Mouse (Mus musculus) embryonic facial prominence, embryonic 14.5 days (tissue): ENCODE results near the gene Hexim1. TPM values are rescaled to one million over a fixed set of nuclear protein-coding genes. Genes with fewer than 3 reads are reported as not detected.

Experiments
- ATAC-seq: fragments of 200-750 bp; cut with Nextera tagmentation; 2 replicates; pipeline ENCODE4 v1.8.0; 2017; ENCODE audit warnings: low read depth, moderate number of reproducible peaks, moderate TSS enrichment
- DNase-seq: peaks from one replicate; pipeline ENCODE4 v3.0.0-alpha.2; 2015; ENCODE audit warnings: low spot score
- H3K27ac ChIP-seq: fragments of 300-500 bp; sonication (generic); replicated peaks from 2 replicates; pipeline ENCODE4 v1.5.1; 2014; ENCODE audit warnings: low read depth, mild to moderate bottlenecking, low read length, moderate library complexity
- H3K27me3 ChIP-seq: fragments of 300-500 bp; sonication (generic); replicated peaks from 2 replicates; pipeline ENCODE4 v1.6.1; 2014; ENCODE audit warnings: low read length; ENCODE audit not compliant: control insufficient read depth, insufficient read depth
- H3K36me3 ChIP-seq: fragments of 300-500 bp; sonication (generic); 2 replicates; pipeline ENCODE4 v1.6.1; 2014; ENCODE audit warnings: low read length, mixed read lengths; ENCODE audit not compliant: control insufficient read depth, insufficient read depth
- H3K4me1 ChIP-seq: fragments of 300-500 bp; sonication (generic); 2 replicates; pipeline ENCODE4 v1.6.1; 2014; ENCODE audit warnings: antibody characterized with exemption, low read length; ENCODE audit not compliant: control insufficient read depth, insufficient read depth
- H3K4me2 ChIP-seq: fragments of 300-500 bp; sonication (generic); 2 replicates; pipeline ENCODE4 v1.6.1; 2014; ENCODE audit warnings: low read depth, mild to moderate bottlenecking, low read length, moderate library complexity, mixed read lengths
- H3K4me3 ChIP-seq: fragments of 300-500 bp; sonication (generic); 2 replicates; pipeline ENCODE4 v1.5.1; 2014; ENCODE audit warnings: low read depth, mild to moderate bottlenecking, low read length
- H3K9ac ChIP-seq: fragments of 300-500 bp; sonication (generic); 2 replicates; pipeline ENCODE4 v1.6.1; 2014; ENCODE audit warnings: low read depth, mild to moderate bottlenecking, low read length, moderate library complexity, mixed read lengths
- H3K9me3 ChIP-seq: fragments of 300-500 bp; sonication (generic); 2 replicates; pipeline ENCODE4 v1.6.1; 2016; ENCODE audit warnings: low read length; ENCODE audit not compliant: control insufficient read depth
- WGBS: fragments of 180-500 bp; shearing (Covaris S2); extraction: QIAGEN DNeasy Blood & Tissue Kit; methylation state at CpG from one replicate; pipeline ENCODE4 v1.1.7; 2014; 5-methylcytosine and 5-hydroxymethylcytosine counted together
- polyA plus RNA-seq: library from polyadenylated mRNA; unstranded; fragments of >200 nt; fragmentation: Nextera tagmentation; extraction: Ambion mirVana; gene quantifications from 2 replicates; pipeline ENCODE4 v1.2.1, GENCODE M21; 2014

Gene Hexim1
- polyA plus RNA-seq, 1 experiment from 2014 or later, result 8.9 TPM

GRCm38 (mm10) chr11:103074121-103074650 lies 41.8 kb upstream of the Hexim1 start:
- 58% methylated on average over 10 of the region's 10 CpGs for WGBS
- no peak overlapping the region for H3K4me2 ChIP-seq
- no peak for ATAC-seq

GRCm38 (mm10) chr11:103074796-103075323 lies 41.2 kb upstream of the Hexim1 start:
- DNase-seq (no peak), ATAC-seq (no peak)
- 20% methylated on average over 9 of the region's 10 CpGs for WGBS
- H3K4me3 ChIP-seq, result no peak overlapping the region
- H3K27me3 ChIP-seq, result peaks cover 4% of the 10 kb centered on the region
- no peak overlapping the region for H3K4me2 ChIP-seq
- no peaks in the 10 kb centered on the region for H3K4me1 ChIP-seq
- H3K27ac ChIP-seq, result no peak overlapping the region
- H3K9ac ChIP-seq, result 0 out of 2 replicates have a peak overlapping the region, but pooled peaks have one; percentile 1
- no peaks in the 10 kb centered on the region for H3K9me3 ChIP-seq
- peaks cover 18% of the 10 kb centered on the region for H3K36me3 ChIP-seq

More at GRCm38 (mm10) chr11:103074121-103074650, 41.8 kb upstream of the Hexim1 start:
- no peaks in the 10 kb centered on the region for H3K27me3 ChIP-seq
- no peaks in the 10 kb centered on the region for H3K4me1 ChIP-seq
- no peak for DNase-seq
- peaks cover 24% of the 10 kb centered on the region for H3K36me3 ChIP-seq
- no peaks in the 10 kb centered on the region for H3K9me3 ChIP-seq
- H3K27ac ChIP-seq, result no peak overlapping the region
- H3K9ac ChIP-seq, result 0 out of 2 replicates have a peak overlapping the region, but pooled peaks have one; percentile 1
- H3K4me3 ChIP-seq, result no peak overlapping the region

GRCm38 (mm10) chr11:103076010-103076409 lies 40.0 kb upstream of the Hexim1 start:
- Histone ChIP-seq H3K27me3 (peaks cover 16% of the 10 kb centered on the region), H3K4me1 (peaks cover 8% of the 10 kb centered on the region), H3K4me3 (no peak overlapping the region), H3K27ac (no peak overlapping the region), H3K9me3 (no peaks in the 10 kb centered on the region), H3K9ac (no peak overlapping the region), H3K4me2 (no peak overlapping the region), H3K36me3 (0 out of 2 replicates have a peak, but pooled peaks cover 6% of the 10 kb centered on the region)
- WGBS, result 91% methylated on average over 7 of the region's 7 CpGs
- DNase-seq (no peak), ATAC-seq (no peak)

DNA sequence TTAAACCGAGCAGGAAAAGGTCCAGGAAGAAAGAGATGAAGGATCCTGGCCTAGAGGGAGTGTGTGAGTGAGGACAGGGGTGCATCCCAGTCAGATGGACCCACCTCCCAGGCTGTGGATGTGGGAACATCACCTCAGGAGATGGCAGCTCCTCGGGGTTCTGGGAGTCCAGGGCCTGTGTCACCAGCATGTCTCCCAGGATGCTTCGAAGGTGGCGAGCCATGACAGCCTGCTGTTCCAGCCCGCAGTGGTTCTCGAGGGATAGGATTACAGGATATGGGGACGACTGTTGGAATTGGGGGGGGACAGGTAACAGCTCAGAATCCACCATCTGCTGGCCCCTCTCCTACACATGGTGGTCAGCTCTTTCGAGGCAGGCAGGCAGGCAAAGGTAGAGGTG lies 39.5 kb upstream of the Hexim1 start:
- Histone ChIP-seq H3K36me3 (0 out of 2 replicates have a peak, but pooled peaks cover 5% of the 10 kb centered on the region), H3K4me1 (peaks cover 8% of the 10 kb centered on the region), H3K4me2 (no peak overlapping the region), H3K9me3 (no peaks in the 10 kb centered on the region), H3K9ac (no peak overlapping the region), H3K4me3 (no peak overlapping the region), H3K27me3 (peaks cover 21% of the 10 kb centered on the region), H3K27ac (no peak overlapping the region)
- no peak for ATAC-seq
- DNase-seq, result no peak
- WGBS, result 60% methylated on average over 8 of the region's 8 CpGs

GRCm38 (mm10) chr11:103078131-103078530 lies 37.9 kb upstream of the Hexim1 start:
- peaks cover 8% of the 10 kb centered on the region for H3K4me1 ChIP-seq
- H3K36me3 ChIP-seq, result no peaks in the 10 kb centered on the region
- no peak for ATAC-seq
- no peak overlapping the region for H3K9ac ChIP-seq
- H3K4me2 ChIP-seq, result no peak overlapping the region
- H3K9me3 ChIP-seq, result no peaks in the 10 kb centered on the region
- no peak for DNase-seq
- H3K4me3 ChIP-seq, result no peak overlapping the region
- H3K27ac ChIP-seq, result no peak overlapping the region
- WGBS, result 81% methylated on average over 11 of the region's 11 CpGs
- peaks cover 31% of the 10 kb centered on the region for H3K27me3 ChIP-seq

GRCm38 (mm10) chr11:103080323-103081091 lies 35.5 kb upstream of the Hexim1 start:
- Histone ChIP-seq H3K36me3 (no peaks in the 10 kb centered on the region), H3K4me3 (peak overlapping the region; percentile 29), H3K4me1 (peaks cover 8% of the 10 kb centered on the region), H3K9ac (peak overlapping the region; percentile 40; the same call in 1 of the 2 replicates), H3K9me3 (no peaks in the 10 kb centered on the region), H3K27ac (no peak overlapping the region), H3K4me2 (peak overlapping the region; percentile 54), H3K27me3 (peaks cover 31% of the 10 kb centered on the region)
- 5% methylated on average over 32 of the region's 43 CpGs for WGBS
- ATAC-seq (peak; percentile 70), DNase-seq (peak; percentile 45)

GRCm38 (mm10) chr11:103081631-103082030 lies 34.4 kb upstream of the Hexim1 start:
- WGBS, result 55% methylated on average over 6 of the region's 6 CpGs
- H3K27me3 ChIP-seq, result peaks cover 31% of the 10 kb centered on the region

GRCm38 (mm10) chr11:103093306-103093705 lies 22.7 kb upstream of the Hexim1 start:
- H3K4me3 ChIP-seq, result no peak overlapping the region
- H3K27ac ChIP-seq, result no peak overlapping the region
- 86% methylated on average over 7 of the region's 7 CpGs for WGBS
- no peaks in the 10 kb centered on the region for H3K27me3 ChIP-seq
- DNase-seq (no peak), ATAC-seq (no peak)
- H3K9me3 ChIP-seq, result no peaks in the 10 kb centered on the region
- H3K4me2 ChIP-seq, result no peak overlapping the region
- no peaks in the 10 kb centered on the region for H3K36me3 ChIP-seq
- H3K9ac ChIP-seq, result no peak overlapping the region
- H3K4me1 ChIP-seq, result peaks cover 7% of the 10 kb centered on the region

More at GRCm38 (mm10) chr11:103081631-103082030, 34.4 kb upstream of the Hexim1 start:
- Histone ChIP-seq H3K4me1 (peaks cover 8% of the 10 kb centered on the region), H3K4me2 (no peak overlapping the region), H3K36me3 (no peaks in the 10 kb centered on the region), H3K4me3 (no peak overlapping the region), H3K27ac (no peak overlapping the region), H3K9ac (no peak overlapping the region), H3K9me3 (no peaks in the 10 kb centered on the region)
- DNase-seq (no peak), ATAC-seq (no peak)
